Mouse (Mus musculus) telencephalon, adult 2 months (tissue): ENCODE data around the gene Ppp1cc.
A peak's percentile ranks its signal among the peaks of the same experiment; 100 is the strongest.
"Not testable (repeated sequence)": the region's sequence is repeated elsewhere in the genome, so short reads cannot be mapped to it uniquely, and the experiment has no call there.

ENCODE experiments used
- DNase-seq: peaks from one replicate; pipeline ENCODE4 v3.0.0-alpha.2; 2011; ENCODE audit warnings: low read depth, low spot score

The Ppp1cc gene

GRCm38 (mm10) chr5:122165233-122165915 is 7.3 kb downstream of the Ppp1cc start:
- DNase-seq = peak; percentile 65

GRCm38 (mm10) chr5:122166636-122167161 is 8.6 kb downstream of the Ppp1cc start:
- no peak for DNase-seq

GRCm38 (mm10) chr5:122168344-122169069 is 10.4 kb downstream of the Ppp1cc start:
- DNase-seq = no peak

- DNase-seq = no peak
Measured at GRCm38 (mm10) chr5:122171058-122171457, 13.0 kb downstream of the Ppp1cc start.

- DNase-seq = no peak
Measured at GRCm38 (mm10) chr5:122175402-122175801, 17.3 kb downstream of the Ppp1cc start.

GRCm38 (mm10) chr5:122175961-122176360 is 17.9 kb downstream of the Ppp1cc start:
- no peak for DNase-seq

- DNase-seq = no peak
Measured at GRCm38 (mm10) chr5:122176398-122176797, 18.3 kb downstream of the Ppp1cc start.

GRCm38 (mm10) chr5:122179665-122180064 is 21.6 kb downstream of the Ppp1cc start:
- DNase-seq = no peak

GRCm38 (mm10) chr5:122184283-122184806 is 26.3 kb downstream of the Ppp1cc start:
- DNase-seq = no peak

- not testable (repeated sequence) for DNase-seq
Measured at GRCm38 (mm10) chr5:122184858-122185257, 26.8 kb downstream of the Ppp1cc start.

- DNase-seq = no peak
Measured at GRCm38 (mm10) chr5:122189115-122189514, 31.0 kb downstream of the Ppp1cc start.

- DNase-seq = no peak
Measured at GRCm38 (mm10) chr5:122190465-122190864, 32.4 kb downstream of the Ppp1cc start.

GRCm38 (mm10) chr5:122191269-122192063 is 33.4 kb downstream of the Ppp1cc start:
- DNase-seq = no peak

- no peak for DNase-seq
Measured at GRCm38 (mm10) chr5:122192347-122192746, 34.3 kb downstream of the Ppp1cc start.

GRCm38 (mm10) chr5:122200872-122201271 is 42.8 kb downstream of the Ppp1cc start:
- no peak for DNase-seq

- DNase-seq = no peak
Measured at GRCm38 (mm10) chr5:122201904-122202303, 43.8 kb downstream of the Ppp1cc start.

- DNase-seq = no peak
Measured at GRCm38 (mm10) chr5:122204180-122204579, 46.1 kb downstream of the Ppp1cc start.

GRCm38 (mm10) chr5:122206475-122206874 is 48.4 kb downstream of the Ppp1cc start, which contains the start of gene Hvcn1:
TSS of gene Hvcn1 (plus strand) at chr5:122206804.
- DNase-seq = no peak

GRCm38 (mm10) chr5:122208909-122209308 is 50.8 kb downstream of the Ppp1cc start:
- DNase-seq = no peak

GRCm38 (mm10) chr5:122209591-122210368 is 51.7 kb downstream of the Ppp1cc start:
- DNase-seq = no peak

GRCm38 (mm10) chr5:122210890-122211289 is 52.8 kb downstream of the Ppp1cc start:
- no peak for DNase-seq
